Mouse (Mus musculus) limb, embryonic 13.5 days (tissue): ENCODE data around the gene Ctnna2. TPM values are rescaled to one million over a fixed set of nuclear protein-coding genes. Genes with fewer than 3 reads are reported as not detected.

ENCODE experiments used
- ATAC-seq: fragments of 200-750 bp; cut with Nextera tagmentation; 2 replicates; pipeline ENCODE4 v1.8.0; 2017; ENCODE audit warnings: low read depth, moderate number of reproducible peaks, moderate TSS enrichment; ENCODE audit not compliant: low FRiP score
- H3K27ac ChIP-seq: fragments of 300-500 bp; sonication (generic); 2 replicates; pipeline ENCODE4 v1.5.1; 2015; ENCODE audit warnings: inconsistent platforms, mild to moderate bottlenecking, moderate library complexity
- H3K27me3 ChIP-seq: fragments of 300-500 bp; sonication (generic); 2 replicates; pipeline ENCODE4 v1.6.1; 2015; ENCODE audit warnings: mild to moderate bottlenecking, inconsistent platforms
- H3K36me3 ChIP-seq: fragments of 300-500 bp; sonication (generic); 2 replicates; pipeline ENCODE4 v1.6.1; 2015; ENCODE audit warnings: inconsistent platforms, mild to moderate bottlenecking, moderate library complexity
- H3K4me1 ChIP-seq: fragments of 300-500 bp; sonication (generic); 2 replicates; pipeline ENCODE4 v1.6.1; 2015; ENCODE audit warnings: inconsistent platforms
- H3K4me2 ChIP-seq: fragments of 300-500 bp; sonication (generic); replicated peaks from 2 replicates; pipeline ENCODE4 v1.6.1; 2015; ENCODE audit warnings: inconsistent platforms, mild to moderate bottlenecking, moderate library complexity
- H3K4me3 ChIP-seq: fragments of 300-500 bp; sonication (generic); 2 replicates; pipeline ENCODE4 v1.5.1; 2015; ENCODE audit warnings: moderate library complexity, mild to moderate bottlenecking, inconsistent platforms
- H3K9ac ChIP-seq: fragments of 300-500 bp; sonication (generic); 2 replicates; pipeline ENCODE4 v1.6.1; 2015; ENCODE audit warnings: mild to moderate bottlenecking, inconsistent platforms
- H3K9me3 ChIP-seq: fragments of 300-500 bp; sonication (generic); 2 replicates; pipeline ENCODE4 v1.6.1; 2016; ENCODE audit warnings: inconsistent platforms
- WGBS: fragments of 180-500 bp; shearing (Covaris S2); methylation state at CpG from one replicate; pipeline ENCODE4 v1.1.7; 2015; 5-methylcytosine and 5-hydroxymethylcytosine counted together
- polyA plus RNA-seq: library from polyadenylated mRNA; unstranded; fragments of >200 nt; fragmentation: Nextera tagmentation; extraction: Ambion mirVana; gene quantifications from 2 replicates; pipeline ENCODE4 v1.2.1, GENCODE M21; 2015

Gene Ctnna2
- polyA plus RNA-seq, 1 experiment from 2014 or later, result 2.1 TPM

DNA sequence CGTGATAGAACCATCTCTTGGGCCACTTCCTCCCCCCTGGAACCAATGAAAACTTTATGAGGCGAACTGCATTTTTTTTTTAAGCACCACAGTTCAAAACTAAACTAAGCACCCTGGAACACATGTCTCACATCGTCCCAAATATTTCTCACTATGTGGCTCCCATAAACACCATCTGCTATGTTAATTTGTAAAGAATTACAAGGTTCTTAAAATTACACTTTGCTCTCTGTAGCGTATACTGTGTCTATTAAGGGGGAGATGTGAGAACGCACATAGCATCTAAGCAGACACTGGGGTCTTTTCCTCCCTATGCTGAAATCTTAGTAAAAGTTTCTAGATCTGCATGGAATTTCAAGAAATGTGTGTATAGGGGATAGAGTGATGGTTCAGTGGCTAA, 822.5 kb downstream of the Ctnna2 start:
- ATAC-seq, result peak; percentile 51; the same call in 1 of the 2 replicates
- no peaks in the 10 kb centered on the region for H3K36me3 ChIP-seq
- H3K27me3 ChIP-seq, result peaks cover 6% of the 10 kb centered on the region; the same call in 1 of the 2 replicates
- H3K4me2 ChIP-seq, result no peak overlapping the region
- H3K27ac ChIP-seq, result no peak overlapping the region
- 22% methylated on average over 5 of the region's 5 CpGs for WGBS
- no peak overlapping the region for H3K4me3 ChIP-seq
- no peaks in the 10 kb centered on the region for H3K9me3 ChIP-seq
- H3K9ac ChIP-seq, result no peak overlapping the region
- no peaks in the 10 kb centered on the region for H3K4me1 ChIP-seq

DNA sequence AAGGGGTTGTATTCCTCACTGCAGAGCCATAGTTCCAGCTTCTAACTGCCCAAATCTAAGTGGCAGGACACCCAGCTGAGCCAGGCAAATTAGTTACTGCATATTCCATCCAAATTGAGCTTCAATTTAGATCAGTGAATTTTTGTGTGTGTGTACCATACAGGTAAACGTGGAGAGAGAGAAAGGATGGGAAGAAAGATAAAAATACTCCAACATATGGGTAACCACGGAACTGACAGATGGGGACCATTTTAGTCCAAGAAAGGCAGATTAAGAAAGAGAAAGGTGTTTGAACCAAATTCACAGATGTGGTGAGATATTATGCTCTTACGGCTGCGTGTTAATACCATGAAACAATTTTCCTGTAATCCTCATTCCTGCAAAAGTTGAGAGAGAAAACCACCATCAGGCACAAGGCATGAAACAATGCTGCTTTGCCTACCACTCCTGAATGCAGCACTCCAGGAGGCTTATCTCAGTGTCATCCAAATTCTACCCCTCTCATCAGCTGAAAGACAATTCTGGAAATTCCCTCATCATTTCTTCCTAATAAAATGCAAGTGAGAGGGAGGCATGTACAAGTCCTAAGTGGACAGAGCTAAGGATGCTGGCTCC, 840.1 kb downstream of the Ctnna2 start:
- Histone ChIP-seq H3K4me2 (no peak overlapping the region), H3K27me3 (no peaks in the 10 kb centered on the region), H3K4me1 (no peaks in the 10 kb centered on the region), H3K36me3 (no peaks in the 10 kb centered on the region), H3K9me3 (no peaks in the 10 kb centered on the region), H3K27ac (no peak overlapping the region), H3K9ac (no peak overlapping the region), H3K4me3 (no peak overlapping the region)
- no peak for ATAC-seq
- 89% methylated on average over 4 of the region's 4 CpGs for WGBS

DNA sequence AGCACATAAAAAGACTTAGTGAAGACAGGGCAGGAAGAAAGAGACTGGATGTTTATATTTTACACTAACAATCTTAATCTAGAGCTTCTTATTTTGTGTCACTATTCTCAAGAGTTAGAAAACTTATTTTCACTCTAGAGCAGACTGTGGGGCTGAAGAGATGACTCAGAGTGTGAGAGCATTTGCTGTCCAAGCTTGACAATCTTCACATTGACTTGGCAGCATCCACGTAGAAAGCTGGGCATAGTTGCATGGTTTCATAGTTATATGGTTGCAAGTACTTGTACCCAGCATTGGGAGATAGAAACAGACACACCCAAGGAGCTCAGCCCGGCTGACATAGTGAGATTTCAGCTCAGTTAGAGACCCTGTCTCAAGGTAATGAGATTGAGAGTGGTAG, 858.6 kb downstream of the Ctnna2 start:
- 73% methylated on average over 2 of the region's 2 CpGs for WGBS
- Histone ChIP-seq H3K9ac (no peak overlapping the region), H3K27me3 (no peaks in the 10 kb centered on the region)

DNA sequence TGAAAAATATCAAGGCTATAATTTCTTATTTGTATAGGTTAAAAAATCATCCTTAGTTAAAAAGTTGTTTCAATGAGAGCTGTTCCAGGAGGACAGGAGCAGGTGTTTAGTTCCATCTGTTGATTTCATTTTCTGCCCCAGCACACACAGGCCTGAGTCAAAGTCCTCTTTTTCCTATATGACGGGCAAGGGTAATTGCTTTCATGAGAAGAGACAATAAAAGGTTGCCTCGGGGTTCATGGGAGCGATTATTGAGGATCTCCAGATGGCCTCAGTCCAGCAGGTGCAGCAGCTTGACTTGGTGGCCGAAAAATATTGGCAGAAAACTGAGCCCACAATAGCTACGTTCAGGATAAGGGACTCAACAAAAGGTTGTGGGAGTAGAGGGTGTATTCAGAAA, 859.0 kb downstream of the Ctnna2 start:
- Histone ChIP-seq H3K27me3 (no peaks in the 10 kb centered on the region), H3K36me3 (no peaks in the 10 kb centered on the region), H3K4me1 (0 out of 2 replicates have a peak, but pooled peaks cover 2% of the 10 kb centered on the region), H3K27ac (no peak overlapping the region), H3K4me2 (no peak overlapping the region), H3K9me3 (no peaks in the 10 kb centered on the region), H3K4me3 (no peak overlapping the region), H3K9ac (no peak overlapping the region)
- ATAC-seq, result no peak
- 40% methylated on average over 5 of the region's 5 CpGs for WGBS

More for the DNA sequence above, 858.6 kb downstream of the Ctnna2 start:
- H3K4me1 ChIP-seq, result no peaks in the 10 kb centered on the region
- no peak overlapping the region for H3K27ac ChIP-seq
- no peaks in the 10 kb centered on the region for H3K9me3 ChIP-seq
- H3K4me2 ChIP-seq, result no peak overlapping the region
- H3K4me3 ChIP-seq, result no peak overlapping the region
- no peaks in the 10 kb centered on the region for H3K36me3 ChIP-seq
- ATAC-seq, result no peak

DNA sequence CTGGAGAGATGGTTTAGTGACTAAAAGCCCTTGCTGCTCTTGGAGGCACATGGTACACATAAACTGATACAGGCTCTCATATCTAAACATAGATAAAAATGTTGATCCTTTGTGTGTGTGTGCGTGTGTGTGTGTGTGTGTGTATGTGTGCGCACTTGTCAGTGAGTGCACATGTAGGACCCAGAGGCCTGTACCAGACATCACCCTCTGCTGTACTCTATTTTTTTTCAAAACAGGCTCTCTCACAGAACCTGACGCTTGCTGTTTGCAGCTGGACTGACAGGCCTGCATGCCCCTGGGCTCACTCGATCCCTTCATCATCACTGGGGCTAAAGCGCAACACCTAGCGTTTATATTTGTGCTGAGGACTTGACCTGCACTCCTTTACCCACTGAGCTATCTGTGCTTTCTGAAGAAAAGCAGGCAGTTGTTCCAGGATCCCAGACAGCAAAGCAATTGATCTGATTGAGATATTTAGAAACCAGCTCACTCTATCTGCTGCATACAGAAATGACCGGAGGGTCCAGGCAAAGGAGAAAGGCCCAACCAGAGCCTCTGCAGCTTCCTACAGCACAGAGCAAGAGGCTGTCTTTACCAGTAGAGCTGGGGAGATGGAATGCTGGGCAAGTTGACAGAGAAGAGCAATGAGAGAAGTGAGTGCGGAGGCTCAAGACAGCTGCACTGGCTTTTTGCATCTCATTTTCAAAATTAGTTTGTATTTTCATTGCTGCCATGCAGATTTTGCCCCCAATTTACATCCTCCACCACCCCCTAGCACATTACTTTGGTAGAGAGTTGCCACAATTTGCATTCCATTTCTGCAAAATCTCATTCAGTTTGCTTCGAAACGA, 870.2 kb downstream of the Ctnna2 start:
- no peak overlapping the region for H3K4me3 ChIP-seq
- H3K27ac ChIP-seq, result no peak overlapping the region
- no peaks in the 10 kb centered on the region for H3K36me3 ChIP-seq
- no peaks in the 10 kb centered on the region for H3K27me3 ChIP-seq
- H3K9me3 ChIP-seq, result no peaks in the 10 kb centered on the region
- no peak overlapping the region for H3K9ac ChIP-seq
- no peak for ATAC-seq
- 74% methylated on average over 10 of the region's 10 CpGs for WGBS
- no peaks in the 10 kb centered on the region for H3K4me1 ChIP-seq
- no peak overlapping the region for H3K4me2 ChIP-seq

DNA sequence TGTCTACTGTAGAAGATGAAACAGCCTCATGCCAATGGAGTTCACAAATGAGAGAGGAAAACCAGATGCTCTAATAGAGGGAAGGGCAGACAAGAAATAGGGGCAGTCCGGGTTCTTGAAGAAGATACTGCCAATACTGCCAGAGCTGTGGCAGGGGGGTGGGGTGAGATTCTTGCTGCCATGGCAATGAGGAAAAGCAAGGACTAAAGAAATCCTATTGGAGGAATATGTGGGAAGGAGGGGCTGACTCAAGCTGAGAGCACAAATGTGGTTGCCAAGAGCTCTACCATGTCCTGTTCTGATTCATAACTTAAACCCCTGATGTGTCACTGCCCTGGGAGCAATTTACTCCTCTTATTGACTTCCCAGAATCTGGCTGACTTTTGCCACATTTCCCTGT, 878.5 kb downstream of the Ctnna2 start:
- Histone ChIP-seq H3K27ac (no peak overlapping the region), H3K27me3 (no peaks in the 10 kb centered on the region), H3K4me2 (no peak overlapping the region), H3K9ac (no peak overlapping the region), H3K4me3 (no peak overlapping the region), H3K9me3 (no peaks in the 10 kb centered on the region), H3K36me3 (no peaks in the 10 kb centered on the region), H3K4me1 (no peaks in the 10 kb centered on the region)
- WGBS, result 33% methylated on average over 1 of the region's 1 CpGs
- no peak for ATAC-seq

DNA sequence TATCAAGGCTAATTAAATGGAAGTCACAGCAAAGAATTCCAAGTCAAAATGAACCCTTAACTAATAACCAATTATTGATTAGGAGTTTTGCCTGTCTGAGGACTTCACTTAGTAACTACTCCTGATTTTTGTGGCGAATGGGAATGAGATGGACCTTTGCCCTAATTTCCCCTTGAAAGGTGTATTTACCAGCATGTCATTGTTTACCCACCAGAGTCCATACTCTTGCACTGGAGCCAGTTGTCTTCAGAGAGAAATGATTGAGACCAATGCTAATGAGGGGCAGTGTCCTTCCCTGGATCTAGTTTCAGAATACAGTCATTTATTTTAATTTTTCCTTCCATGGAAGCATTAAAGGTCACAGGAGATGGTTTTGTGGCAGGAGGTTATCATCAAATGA, 881.0 kb downstream of the Ctnna2 start:
- Histone ChIP-seq H3K9ac (no peak overlapping the region), H3K36me3 (no peaks in the 10 kb centered on the region), H3K4me1 (no peaks in the 10 kb centered on the region), H3K4me2 (no peak overlapping the region), H3K27me3 (no peaks in the 10 kb centered on the region), H3K4me3 (no peak overlapping the region), H3K27ac (no peak overlapping the region), H3K9me3 (no peaks in the 10 kb centered on the region)
- ATAC-seq, result no peak
- WGBS, result 88% methylated on average over 1 of the region's 1 CpGs

DNA sequence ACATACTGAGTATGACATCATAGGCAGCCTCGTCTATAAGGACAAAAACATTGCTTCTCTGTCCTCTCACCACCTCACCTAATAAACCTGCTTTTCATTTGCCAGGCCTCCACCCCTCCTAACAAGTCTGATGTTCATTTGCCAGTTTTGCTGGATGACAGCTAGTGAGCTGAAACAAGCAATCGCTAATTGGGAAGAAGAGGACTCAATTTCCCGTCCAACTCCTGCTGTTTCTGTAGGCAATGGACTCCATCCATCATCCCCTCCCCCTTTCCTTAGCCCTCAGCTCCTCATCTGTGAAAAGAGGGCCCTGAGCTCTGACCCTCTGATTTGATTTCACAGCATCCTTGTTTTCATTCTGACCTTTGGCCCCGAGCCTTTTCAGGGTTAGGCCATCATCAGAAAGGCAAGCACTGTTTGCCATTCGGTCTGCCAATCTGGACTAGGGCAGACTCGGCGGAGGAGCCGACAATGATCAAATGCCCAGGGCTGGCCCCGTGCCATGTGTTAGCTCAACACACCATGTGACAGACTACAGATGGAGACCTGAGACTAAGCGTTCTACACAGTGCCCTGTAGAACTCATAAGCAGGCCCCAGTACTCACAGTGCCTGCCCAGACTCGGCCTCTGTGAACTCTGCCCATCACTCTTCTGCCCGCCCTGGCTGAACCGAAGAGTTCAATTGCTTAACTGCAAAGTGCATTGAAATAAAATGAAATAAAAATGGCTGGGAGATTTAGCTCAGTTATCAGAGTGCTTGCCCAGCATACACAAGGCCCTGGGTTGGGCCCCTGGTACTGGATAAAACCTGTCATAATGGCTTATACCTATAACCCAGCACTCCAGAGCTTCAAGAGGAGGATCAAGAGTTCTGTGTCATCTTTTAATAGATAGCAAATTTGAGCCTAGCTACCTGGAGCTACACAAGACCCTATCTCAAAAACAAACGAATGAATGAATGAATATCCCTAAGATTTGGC, 903.8 kb downstream of the Ctnna2 start:
- no peak overlapping the region for H3K4me2 ChIP-seq
- 47% methylated on average over 14 of the region's 14 CpGs for WGBS
- ATAC-seq, result peak; percentile 48; the same call in 1 of the 2 replicates
- H3K27ac ChIP-seq, result no peak overlapping the region
- H3K9me3 ChIP-seq, result no peaks in the 10 kb centered on the region
- no peaks in the 10 kb centered on the region for H3K36me3 ChIP-seq
- no peak overlapping the region for H3K4me3 ChIP-seq
- no peaks in the 10 kb centered on the region for H3K4me1 ChIP-seq
- H3K9ac ChIP-seq, result no peak overlapping the region
- no peaks in the 10 kb centered on the region for H3K27me3 ChIP-seq

DNA sequence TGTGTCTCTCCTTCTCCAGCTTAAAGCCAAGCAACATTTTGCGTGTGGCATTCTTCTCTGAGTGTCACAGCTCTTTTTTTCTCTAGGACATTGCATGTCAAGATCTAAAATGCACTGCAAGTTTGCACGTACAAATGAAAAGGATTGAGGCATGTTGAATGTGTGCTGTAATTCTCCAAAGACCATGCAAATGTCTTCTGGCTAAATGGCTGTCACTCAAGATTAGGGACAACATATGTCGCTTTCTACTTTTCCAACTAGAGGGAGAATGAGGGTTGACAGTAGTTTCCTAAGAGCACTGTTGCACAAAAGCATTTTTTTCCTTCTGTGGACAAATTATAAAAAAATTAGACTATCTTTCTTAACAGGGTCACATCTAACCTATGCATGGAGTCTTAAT, 909.9 kb downstream of the Ctnna2 start:
- Histone ChIP-seq H3K36me3 (no peaks in the 10 kb centered on the region), H3K9me3 (no peaks in the 10 kb centered on the region), H3K4me2 (no peak overlapping the region), H3K27me3 (no peaks in the 10 kb centered on the region), H3K4me3 (no peak overlapping the region), H3K9ac (no peak overlapping the region), H3K4me1 (no peaks in the 10 kb centered on the region), H3K27ac (no peak overlapping the region)
- no peak for ATAC-seq
- WGBS, result 84% methylated on average over 3 of the region's 3 CpGs

DNA sequence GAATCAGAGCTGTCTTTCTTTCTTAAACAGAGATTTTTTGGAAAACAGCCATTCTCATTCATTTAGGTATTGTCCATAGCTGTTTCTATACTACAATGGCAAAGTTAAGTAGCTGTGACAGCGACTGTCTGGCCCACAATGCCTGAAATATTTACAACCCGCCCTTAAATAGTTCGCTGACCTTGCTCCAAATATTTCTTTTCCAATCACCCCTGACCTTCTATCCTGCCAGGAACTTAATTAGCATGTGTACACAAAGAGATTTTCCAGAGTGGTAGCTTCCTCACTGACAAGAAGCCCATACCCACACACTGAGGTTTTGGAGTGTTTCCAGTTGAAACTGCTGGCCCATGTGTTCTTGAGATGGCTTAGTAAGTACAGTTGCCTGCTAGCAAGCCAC, 928.8 kb downstream of the Ctnna2 start:
- Histone ChIP-seq H3K9ac (no peak overlapping the region), H3K27me3 (no peaks in the 10 kb centered on the region), H3K4me1 (no peaks in the 10 kb centered on the region), H3K27ac (no peak overlapping the region), H3K9me3 (no peaks in the 10 kb centered on the region), H3K4me2 (no peak overlapping the region), H3K36me3 (no peaks in the 10 kb centered on the region), H3K4me3 (no peak overlapping the region)
- ATAC-seq, result no peak
- 58% methylated on average over 3 of the region's 3 CpGs for WGBS

DNA sequence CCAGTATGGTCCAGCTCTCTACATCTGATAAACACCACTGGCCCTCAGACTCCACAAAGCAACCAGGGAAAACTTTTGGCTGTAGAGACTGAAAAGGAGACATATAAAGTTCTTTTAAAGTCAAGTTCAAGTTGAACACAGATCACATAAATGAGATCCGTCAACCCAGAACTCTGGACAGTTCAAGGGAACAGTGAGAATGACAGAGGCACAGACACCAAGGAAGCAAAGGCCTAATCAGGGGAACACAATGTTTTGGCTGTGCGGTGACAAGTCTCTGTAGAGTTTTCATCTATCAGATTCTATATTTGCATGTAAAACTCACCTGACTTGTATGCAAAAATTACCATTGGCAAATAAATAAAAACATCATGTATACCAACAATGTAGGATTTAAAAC, 929.3 kb downstream of the Ctnna2 start:
- Histone ChIP-seq H3K4me3 (no peak overlapping the region), H3K27ac (no peak overlapping the region), H3K36me3 (no peaks in the 10 kb centered on the region), H3K9me3 (no peaks in the 10 kb centered on the region), H3K9ac (no peak overlapping the region), H3K4me2 (no peak overlapping the region), H3K27me3 (no peaks in the 10 kb centered on the region), H3K4me1 (no peaks in the 10 kb centered on the region)
- no peak for ATAC-seq
- WGBS, result 85% methylated on average over 2 of the region's 2 CpGs

DNA sequence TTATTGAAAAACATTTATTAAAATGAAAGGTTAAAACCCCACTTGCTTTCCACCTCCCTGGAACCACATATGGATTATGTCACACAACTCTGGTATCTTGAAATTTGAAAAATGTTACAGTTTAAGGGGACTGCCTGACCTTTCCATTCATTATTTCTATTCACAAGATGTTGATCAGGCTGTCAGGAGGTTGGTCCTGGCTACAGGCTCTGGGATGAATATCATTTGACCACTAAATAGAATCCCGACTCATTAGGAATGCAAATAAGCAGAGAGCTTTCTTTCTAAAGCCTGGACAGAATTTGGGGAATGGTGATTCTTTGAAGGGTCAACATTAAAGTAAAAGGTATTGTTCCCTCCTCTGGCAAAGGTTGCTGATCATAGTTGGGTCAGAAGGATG, 931.9 kb downstream of the Ctnna2 start:
- no peak for ATAC-seq
- Histone ChIP-seq H3K27ac (no peak overlapping the region), H3K4me3 (no peak overlapping the region), H3K27me3 (no peaks in the 10 kb centered on the region), H3K9me3 (no peaks in the 10 kb centered on the region), H3K4me2 (no peak overlapping the region), H3K9ac (no peak overlapping the region), H3K36me3 (no peaks in the 10 kb centered on the region), H3K4me1 (no peaks in the 10 kb centered on the region)
- WGBS, result 83% methylated on average over 1 of the region's 1 CpGs
